Mouse (Mus musculus): ENCODE measurements around the gene Smtn.

The Smtn gene

DNA sequence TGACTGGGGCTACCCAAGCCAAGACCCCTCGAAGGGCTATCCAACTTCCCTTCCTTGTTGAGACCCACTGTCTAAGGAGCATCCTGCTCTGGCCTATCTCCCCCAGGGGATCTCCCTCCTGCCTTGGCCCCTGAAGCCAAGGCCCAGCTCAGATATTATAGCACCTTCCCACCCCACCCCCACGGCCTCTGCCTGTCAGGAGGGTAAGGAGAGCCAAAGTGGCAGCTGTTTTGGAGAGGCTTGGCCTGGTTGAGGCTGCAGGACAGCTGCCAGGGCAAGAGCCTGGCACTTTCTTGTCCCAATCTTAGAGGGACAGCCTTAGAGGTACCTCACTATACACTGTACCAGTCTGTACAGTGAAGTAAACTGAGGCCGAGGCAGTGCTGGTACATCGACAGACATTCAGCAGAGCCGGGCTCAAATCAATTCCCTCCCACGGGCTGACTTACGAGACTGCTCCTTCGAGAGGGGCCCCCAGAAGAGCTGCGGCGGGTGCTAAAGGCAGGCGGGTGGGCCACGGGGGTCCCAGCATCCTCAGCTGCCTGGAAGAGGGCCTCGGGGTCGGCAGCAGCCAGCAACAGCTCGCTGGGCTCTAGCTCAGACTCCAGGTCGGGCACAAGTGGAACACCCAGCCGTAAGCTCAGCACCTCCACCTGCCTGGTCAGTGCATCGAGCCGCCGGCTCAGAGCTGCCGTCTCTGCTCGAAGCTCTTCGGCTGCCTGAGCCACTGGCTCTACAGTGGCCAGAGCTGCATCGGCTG, 13.3 kb downstream of the Smtn start:
- DNase-seq = no peak

DNA sequence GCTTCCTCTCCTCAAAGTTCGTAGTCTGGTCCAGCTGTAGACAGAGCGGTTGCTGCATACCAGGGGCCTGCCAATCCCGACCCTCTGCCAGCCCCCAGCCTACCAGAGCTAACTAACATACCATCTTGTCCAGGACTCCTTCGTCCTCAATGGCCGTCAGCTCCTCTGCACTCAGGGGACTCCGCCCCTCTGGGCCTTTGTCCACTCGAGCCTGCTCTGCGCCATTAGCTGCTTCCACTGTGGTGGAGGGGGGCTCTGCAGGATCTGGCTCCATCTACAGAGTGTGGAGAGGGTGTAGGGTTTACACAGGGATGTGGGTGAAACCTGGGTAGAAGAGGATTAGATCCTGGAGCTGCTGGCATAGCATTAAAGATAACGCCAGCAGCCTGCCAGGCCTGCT, 14.2 kb downstream of the Smtn start:
- DNase-seq = no peak

DNA sequence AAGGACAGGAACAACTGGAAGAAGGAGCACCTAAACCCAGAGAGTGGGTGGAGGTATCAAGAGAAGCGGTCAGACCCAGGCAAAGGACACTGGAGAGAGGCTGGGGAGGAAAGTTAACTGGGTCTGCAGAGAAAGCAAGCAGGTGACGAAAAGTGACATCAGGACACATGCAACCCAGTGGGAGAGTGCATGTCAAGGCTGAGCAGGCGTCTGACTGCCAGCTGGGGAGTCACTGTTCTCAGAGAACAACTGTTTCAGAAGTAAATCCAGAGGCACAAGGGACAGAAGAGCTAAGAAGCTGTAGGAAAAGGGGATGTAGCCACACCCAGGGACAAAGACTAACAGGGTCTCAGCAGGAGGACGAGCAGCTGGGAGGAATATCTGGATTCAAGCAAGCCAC, 14.9 kb downstream of the Smtn start:
- DNase-seq = no peak

DNA sequence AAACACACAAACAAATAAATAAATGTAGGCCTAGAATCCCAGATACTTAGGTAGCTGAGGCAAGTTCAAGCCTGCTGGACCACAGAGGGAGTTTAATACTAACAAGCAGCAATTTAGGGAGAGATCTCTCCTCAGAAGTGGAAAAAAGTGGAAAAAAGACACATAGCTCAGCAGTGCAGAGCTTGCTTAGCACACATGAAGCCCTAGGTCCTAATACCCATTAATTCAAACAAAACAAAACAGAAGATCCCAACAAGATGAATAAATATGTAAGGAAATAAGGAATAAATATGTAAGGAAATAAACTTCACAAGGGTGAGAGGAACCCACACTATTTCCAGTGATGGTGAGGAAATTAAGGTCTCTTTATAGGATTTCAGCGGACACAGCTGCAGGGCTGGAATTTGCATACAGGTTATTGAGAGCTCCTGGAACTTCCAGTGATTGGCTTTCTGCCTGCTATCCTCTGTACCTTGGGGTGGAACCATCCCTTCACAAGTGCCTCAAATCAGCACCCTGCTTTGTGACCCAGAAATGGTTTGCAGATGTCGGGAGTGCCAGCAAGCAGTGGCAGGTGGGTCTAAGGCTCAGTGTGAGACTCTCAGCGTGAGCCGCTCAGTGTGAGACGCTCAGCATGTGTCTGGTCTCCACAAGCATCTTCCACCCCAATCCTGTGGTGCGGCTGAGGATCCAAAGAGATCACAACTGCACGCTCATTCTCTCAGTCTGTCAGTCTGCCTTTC, 16.4 kb downstream of the Smtn start:
- no peak for DNase-seq

DNA sequence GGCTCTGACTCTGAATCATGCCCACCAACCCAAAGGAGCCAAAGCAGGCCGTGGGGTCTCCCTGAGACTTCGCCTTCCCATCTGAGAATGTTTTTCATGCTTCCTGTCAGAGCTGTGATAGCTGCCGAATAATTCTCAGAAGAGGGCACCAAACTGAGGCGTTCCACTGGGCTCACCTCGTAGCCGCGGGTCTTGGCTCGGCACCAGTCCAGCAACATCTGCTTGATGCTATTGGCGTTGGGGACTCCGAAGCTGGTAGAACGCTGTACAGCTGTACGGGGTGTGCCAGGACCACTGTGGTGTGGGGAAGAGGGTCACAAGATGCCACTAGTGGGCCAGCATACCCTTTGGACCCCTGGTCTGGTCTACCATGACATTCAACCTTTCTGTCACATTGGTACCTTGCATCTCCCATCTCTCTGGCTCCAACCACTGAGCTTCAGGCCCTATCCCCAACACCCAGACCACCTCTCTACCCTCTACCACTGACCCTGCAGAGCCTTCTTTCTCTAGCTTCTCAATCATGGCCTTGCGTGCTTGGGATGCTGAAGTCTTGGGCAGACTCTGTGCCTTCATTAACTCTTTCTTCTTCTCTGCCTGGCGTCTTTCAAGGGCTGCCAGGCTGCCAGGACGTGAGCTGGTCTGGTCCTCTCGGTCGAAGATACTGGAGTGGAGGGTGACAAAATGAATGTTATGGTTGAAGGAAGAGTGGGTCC, 18.0 kb downstream of the Smtn start:
- DNase-seq = no peak

DNA sequence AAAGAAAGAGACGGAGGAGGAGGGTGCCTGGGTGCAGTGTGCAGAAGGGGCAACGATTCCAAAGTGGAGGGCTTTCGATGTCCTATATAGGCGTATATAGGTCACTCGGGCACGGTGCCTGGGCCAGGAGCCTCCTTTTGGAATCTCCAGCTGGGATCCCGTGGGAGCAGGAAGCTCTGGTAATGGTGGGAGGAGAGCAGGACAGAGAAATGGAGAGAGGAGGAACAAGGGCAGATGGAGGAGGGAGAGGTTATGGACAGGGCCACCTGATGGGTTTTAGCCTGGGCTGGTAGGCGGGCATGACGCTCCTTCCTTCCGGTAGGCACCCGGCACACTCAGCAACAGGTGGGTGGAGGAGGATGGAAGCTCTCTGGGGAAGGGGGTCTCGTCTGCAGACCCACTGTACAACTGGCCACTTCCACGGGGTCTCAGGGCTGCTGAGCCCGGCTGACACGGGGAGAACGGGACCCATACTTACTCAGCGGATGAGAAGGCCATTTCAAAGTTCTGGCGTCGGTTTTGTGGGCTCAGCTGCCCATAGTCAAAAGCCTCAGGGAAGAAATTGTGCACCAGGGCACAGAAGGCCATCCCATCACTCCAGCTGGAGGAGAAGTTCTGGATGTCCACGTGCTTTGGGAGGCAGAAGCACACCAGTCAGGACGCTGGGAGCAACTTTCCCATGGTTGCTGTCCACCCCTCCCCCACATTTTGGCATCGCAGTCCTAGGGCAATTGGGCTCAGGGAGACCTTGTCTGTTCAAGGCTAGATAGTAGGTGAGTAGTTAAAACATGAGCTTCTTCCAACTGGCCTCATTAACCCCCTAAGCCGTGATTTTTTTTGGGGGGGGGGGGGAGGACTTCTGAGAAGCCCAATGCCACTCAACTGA, 18.8 kb downstream of the Smtn start:
- DNase-seq = peak; percentile 34 to 43

DNA sequence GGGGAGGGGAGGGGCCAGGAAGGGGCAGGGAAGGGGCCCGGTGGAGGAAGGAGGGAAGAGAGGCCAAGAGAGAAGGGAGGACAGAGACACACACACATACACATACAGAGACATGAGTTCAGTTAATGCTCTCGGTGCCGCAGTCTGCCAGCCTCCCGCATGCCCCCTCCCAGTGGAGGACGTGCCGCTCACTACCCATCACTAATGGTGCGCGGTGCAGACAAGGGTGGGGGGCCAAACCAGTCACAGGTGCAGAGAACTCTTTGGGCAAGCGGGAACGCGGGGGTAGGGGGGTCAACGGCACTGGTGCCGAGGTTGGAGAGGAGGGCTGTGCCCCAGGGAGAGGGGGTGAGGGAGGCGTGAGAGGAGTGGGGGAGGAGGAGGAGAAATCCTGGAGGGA, 19.5 kb downstream of the Smtn start:
- peak in 1 of 2 experiments; percentile 34 for DNase-seq

DNA sequence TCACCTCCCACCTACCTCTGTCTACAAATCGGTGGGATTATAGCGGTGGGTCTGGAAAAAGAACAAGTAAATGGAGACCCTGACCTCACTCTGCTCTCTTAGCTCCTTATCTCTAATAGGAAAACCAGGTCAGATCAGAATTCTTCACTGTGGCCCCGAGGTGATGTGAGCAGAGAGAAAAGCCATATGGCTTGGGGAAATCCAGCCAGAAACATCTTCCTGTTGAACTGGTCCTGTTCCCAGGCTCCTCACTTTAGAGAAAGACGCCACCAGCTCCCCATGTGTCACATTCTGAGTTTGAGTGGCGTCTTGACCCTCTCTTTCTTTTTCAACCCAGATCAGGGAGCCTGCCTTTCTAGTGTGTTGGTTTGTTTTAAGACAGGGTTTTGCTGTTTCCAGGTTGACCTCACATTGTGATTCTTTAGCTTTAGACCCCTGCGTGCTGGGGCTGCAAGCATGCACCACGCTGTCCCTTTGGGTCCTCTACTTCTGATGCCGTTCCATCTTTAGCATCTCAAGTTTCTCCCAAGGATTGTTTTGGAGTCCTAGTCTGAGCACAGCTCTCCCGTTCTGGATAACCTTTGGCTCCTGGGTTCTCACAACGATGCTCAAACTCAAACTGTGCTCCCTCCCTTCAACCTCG, 20.5 kb downstream of the Smtn start:
- DNase-seq = peak; percentile 46 to 68

DNA sequence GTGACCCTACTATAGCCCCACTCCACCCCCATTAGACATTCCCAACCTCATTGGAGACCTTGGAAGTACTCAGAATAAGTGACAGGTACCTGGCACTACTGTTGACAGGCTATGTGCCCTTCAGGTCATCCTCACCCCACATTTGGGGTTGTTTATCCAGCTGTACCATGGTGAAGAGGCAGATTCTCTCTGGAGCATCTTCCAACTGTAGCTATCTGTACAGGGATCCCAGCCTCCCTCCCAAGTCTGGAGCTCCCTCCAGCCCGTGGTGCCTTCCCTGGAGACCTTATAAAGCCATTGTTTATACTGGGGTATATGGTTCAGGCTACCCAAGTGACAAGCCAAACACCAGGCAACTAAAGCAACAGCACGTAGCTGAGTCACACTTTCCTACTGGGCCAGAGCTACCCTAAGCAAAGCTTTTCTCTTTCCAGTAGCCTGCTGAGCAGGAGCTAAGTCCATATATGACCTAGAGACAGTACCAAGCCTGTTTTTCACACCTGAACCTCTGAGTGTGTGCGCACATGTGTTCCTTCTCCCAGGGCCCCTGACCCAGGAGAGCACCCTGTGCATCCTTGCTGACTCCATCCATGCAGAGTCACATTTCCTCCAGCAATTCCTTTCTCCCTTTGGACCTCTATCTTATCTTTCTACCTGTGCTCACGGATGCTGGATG, 21.2 kb downstream of the Smtn start:
- no peak for DNase-seq

DNA sequence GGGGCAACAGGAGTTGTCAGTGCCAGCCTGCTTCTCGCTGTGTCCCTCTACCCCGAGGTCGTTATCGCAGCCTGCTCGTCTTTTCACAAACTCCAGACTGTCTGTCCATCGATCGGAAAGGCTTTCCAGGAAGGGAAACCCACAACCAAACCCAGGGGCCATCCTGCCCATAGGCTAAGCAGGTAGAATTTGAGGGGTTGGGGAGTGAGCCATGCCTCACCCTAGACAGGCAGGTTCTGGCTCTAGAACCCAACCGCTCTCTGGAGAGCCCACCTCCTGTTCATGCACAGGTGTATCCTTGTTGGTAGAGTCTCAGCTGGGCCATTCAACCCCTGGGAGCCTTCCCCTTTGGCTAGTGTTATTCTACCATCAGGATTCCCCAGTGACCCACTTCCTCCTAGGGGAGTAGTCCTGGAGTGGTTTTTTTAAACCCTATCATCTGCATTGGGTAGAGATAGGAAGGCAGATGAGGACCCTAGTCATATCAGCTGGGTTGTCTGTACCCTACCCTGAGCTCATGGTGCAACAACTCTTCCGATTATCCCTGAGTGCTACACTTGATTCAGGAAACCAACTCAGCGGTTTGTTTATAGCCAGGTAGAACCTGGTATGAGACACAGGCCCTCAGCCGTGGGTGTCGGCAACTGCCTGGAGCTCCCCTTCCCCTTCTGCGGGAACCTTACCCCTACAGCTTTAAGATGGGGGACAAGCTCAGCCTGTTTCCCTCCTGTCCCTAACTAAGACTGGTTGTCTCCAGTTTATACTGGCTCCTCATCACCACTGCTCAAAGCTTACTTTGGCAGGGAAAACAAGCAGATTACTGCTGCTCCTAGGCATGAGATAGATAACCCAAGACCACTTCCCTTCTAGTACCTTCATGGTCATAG, 22.3 kb downstream of the Smtn start:
- peak in 1 of 2 experiments; percentile 15 for DNase-seq

DNA sequence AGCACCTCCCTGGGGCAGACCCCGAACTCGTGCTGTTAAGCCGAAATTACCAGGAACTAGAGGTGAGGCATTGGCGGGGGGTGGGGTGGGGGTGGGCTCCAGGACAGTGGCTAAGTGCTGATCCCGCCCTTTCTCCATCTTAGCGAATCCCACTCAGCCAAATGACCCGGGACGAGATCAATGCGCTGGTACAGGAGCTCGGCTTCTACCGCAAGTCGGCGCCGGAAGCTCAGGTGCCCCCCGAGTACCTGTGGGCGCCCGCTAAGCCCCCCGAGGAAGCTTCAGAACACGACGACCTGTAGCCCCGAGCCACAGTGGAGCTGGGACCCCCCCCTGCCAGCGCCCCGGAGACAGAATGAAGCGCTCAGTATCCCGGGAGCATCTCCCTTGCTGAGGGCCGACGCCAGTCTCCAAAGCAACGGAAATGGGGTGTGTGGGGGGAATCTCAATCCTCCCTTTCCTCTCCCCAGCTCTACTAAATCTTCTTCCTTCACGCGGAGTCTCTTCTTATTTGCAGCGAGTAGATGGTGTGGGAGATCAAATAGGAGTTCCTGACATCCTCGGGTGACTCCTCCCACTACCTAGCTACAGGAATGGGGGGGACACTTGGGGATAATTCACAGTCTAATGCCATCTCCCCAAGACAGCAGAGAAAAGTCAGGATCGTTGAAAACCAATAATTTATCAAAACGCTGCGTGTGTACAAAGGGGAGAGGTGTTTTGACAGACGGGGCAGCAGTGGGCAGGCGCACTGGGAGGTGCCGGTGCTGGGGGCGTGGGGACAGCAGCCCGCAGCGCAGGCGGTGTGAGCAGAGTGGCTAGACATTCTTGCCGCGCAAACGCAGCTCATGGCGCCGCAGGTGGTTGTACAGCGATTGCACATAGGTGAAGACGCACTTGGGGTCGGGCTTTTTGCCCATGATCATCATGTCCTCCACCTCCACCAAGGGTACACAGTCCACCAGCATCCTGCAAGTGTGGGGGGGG, 23.3 kb downstream of the Smtn start:
- peak; percentile 51 to 55 for DNase-seq

DNA sequence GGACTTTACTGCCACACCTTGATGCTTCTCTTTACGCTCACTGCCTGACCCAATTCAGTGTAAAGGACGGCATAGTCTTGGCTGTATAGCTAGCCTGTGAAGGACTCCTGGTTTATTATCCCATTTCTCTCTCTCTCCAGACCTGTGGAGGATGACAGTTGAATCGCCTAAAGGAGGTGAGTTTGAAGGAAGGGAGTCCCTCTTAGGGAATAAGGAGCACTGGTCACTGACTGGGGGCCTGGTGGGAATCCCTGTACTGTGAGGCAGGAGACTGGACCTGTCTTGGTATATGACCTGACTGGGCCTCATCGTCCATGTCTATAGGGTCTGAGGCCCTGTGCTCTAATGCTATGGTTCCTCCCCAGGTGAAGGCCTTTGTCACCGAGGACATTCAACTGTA, 24.3 kb downstream of the Smtn start:
- DNase-seq = peak in 1 of 2 experiments; percentile 16

DNA sequence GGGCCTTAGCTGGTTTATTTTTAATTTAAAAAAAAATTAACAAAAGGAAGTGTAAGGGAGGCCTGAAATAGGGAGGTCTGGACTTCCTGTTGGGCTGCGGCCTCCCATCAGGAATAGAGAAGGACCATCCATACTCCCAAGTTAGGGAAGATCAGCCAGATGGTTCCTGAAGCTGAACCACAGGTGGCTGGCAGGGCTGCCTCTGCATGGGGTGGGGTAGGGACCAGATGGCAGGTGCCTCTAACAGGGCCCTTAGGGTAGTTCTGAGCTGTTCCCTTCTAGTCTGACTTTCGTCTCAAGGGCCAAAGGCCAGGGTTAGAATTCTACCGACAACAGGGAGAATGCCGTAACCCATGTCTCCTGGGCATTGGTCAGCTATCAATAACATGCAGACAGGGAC, 24.8 kb downstream of the Smtn start:
- DNase-seq = peak; percentile 90

DNA sequence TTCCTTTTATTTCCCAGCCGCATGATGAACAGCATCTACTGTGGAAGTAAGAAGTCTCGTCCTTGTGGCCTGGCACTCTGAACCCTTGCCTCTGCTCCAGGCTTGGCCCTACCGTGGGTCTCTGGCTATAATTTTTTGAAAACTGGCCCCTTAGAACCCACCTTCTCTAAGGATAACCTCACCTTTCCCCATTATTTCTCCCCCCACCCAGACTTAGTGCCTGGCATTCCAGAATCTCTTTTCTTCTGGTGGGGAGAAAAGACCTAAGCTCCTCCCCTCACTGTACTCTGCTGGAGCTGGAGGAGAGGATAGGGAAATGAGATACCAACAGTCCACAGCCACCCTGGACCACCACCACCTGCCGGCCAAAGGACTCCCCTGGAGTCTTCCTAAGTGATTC, 25.2 kb downstream of the Smtn start:
- DNase-seq = no peak

DNA sequence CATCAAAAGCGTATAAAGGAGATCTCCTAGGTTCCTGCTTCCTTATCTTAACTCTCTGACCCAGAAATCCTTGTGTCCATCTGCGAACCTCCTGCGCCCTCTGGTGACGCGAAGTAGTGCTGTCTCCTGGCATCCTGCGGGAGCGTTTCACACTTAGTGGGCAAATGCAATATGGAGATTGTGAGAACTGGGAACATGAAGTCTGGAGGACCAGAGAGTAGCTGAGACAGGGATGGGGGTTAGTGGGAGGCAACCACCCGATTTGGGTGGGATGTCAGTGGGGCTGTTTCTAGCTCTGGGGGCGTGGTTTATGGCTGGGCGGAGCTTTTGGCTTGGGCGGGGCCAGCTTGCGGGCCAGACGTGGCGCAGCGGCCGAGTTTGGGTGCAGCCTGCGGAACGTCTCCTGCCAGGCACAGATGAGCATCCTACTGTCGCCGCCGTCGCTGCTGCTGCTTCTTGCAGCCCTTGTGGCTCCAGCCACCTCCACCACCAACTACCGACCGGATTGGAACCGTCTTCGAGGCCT, 25.8 kb downstream of the Smtn start, which contains the start of gene Selenom:
TSS of gene Selenom (plus strand) at position 156 of the 526 bp plus-strand sequence.
- DNase-seq = peak; percentile 93 to 97

DNA sequence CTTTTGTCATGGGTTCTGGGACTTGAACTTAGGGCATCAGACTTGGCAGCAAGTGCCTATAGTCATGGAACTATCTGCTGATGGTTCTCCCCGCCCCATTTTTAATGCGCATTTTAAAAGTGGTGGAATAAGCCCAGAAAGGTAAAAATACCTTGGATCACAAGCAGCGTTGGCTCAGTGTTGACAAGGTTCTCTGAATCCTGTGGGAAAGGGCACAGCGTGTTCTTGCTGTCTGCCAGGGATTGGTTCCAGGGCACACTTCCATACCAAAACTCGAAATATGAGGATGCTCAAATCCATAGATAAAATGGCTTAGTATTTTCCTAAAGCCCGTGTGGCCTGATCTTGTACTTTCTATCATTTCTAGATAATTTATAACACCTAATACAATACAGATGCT, 27.1 kb downstream of the Smtn start:
- DNase-seq = peak; percentile 50 to 78

DNA sequence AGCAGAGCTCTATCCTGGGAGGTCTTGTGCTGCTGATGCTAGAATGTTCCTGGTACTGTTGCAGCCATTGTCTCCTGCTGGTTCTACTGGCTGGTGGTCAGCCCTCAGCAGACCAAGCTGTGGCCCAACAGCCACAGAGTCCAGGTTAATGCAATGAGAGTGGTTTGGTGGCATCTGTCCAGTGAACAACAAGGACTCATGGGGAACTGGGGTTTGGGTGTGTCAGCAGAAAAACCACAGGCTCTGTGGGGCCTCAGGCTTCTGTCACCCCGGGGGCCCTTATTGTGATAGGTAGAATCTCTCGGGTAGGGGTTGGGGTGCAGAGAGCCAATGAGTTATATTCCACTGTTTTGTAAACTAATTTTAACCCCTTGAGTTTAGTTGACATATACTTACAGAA, 30.1 kb downstream of the Smtn start:
- no peak for DNase-seq

DNA sequence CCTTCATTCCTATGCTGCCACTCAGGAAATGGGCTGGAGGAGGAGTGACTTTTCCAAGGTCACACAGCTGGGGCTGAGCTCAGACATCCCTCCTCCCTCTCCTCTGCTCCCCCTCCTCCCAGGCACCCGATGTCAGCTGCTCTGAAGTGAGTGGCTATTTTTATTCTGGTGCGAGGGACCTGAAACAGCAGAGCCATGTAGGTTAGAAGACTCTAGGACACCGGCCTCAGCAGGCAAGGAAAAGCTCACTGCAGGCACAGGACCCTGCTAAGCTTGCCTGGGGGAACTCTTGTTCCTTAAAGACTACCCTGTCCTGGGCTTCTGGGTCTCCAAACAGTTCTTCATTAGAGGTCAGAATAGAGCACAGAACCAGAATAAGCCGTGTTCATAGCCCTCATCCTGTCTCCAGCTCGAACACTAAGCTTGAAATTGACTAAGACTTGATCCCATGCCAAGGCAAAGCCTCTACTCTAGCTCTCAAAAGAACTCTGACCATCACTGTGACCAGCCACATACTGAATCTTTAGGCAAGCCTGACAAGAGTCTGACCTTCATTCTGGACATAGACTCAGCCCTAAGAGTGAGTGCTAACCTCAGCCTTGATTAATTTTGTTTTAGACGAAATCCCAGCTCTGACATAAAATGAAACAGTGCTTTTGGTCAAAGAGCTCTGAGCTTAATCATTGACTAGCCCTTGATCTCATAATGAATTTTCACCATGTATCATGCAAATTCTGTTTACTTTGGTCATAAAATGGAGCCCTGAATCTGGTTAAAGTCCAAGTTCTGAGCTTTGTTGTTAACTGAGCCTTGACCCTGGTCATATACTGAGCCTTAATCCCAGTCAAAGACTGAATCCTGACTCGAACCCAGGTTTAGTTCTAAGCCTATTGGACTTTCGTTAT, 31.0 kb downstream of the Smtn start:
- DNase-seq = no peak
